Mouse (Mus musculus): ENCODE measurements around the gene Camp.
"Not testable (repeated sequence)": the region's sequence is repeated elsewhere in the genome, so short reads cannot be mapped to it uniquely, and the experiment has no call there.

Camp gene

GRCm38 (mm10) chr9:109833088-109833412 is 16.4 kb downstream of the Camp start:
- DNase-seq = no peak

- DNase-seq = peak; percentile 84
Observed at GRCm38 (mm10) chr9:109832391-109833087, 16.9 kb downstream of the Camp start, which contains the start of gene Nme6. Gene Nme6, plus strand, starts transcription at chr9:109832749.

DNA sequence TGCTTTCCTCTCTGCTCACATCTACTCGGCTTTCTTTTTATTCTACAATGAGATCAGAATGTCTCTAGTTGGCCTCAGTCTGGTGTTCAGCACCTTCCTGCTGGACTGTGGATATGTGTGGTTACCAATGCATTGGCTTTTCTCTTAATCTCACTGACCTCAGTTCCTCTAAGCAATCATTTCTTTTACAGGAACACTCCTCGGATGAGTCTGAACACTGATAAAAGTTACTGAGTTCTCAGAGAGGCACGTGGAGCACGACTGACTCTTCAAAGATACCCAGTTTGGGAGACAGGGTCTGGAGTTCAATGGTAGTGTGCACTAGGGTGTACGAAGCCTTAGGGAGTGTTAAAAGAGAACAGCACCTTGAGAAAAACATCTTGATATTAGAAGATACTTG is 23.2 kb downstream of the Camp start:
- no peak for DNase-seq

GRCm38 (mm10) chr9:109825739-109826138 is 23.7 kb downstream of the Camp start:
- DNase-seq = no peak

DNA sequence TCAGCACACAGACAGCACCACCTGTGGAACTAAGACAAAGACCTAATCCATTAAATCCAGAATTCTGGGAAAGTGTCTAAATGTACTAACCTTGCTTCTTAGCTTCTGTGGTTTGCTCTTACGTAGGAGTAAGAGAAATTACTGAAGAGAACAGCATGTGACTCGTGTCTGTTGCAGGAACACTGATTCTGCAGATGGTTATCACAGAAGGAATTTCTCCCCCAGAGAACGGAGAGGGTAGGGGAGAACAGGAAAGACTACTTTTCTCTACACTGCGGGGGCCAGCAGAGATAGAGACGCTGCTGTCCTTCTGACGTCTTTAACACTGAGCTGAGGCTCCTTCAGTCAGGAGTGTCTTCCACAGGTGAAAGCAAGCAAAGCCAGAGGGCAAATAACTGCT is 33.1 kb downstream of the Camp start:
- no peak for DNase-seq

GRCm38 (mm10) chr9:109813424-109813823 is 36.0 kb downstream of the Camp start:
- no peak for DNase-seq

DNA sequence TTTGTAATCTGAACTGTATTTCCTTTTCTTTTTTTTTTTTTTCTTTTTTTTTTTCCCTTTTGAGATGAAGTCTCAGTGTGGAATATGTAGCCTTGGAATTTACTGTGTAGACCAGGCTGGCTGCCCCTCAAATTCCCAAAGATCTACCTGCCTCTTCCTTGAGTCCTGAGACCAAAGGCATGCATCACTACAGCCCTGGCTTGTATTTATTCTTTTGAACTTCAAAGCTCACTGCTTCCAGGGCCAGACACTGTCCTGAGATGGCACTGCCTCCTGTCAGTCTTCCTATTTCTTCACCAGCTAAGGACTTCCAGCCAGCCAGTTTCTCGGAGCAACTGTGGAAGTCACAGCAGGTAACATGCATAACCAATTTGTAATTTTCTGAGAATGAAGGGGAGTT is 37.4 kb downstream of the Camp start, which contains the start of gene Spink8:
TSS of gene Spink8 (plus strand) at position 301 of the 400 bp plus-strand sequence.
- no peak for DNase-seq

DNA sequence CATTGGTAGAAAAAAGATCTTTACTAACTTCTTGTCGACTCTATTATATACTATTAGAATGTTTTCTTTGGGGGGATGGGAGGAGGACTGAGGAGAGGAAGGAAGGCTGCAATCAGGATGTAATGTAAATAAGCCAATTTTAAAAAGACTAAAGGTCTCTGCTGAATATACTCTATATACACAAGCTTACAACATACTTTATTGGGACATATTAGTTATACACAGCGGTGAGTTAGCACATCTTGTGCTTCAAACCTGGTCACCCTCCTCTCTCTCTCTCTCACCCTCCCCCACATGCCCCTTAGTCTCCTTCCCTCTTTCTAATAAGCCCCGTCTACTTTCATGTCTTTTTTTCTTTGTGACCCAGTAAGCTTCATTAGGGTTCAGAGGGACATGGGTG is 41.5 kb downstream of the Camp start:
- no peak for DNase-seq

GRCm38 (mm10) chr9:109806695-109807293 is 42.6 kb downstream of the Camp start:
- no peak for DNase-seq

- no peak for DNase-seq
Observed at GRCm38 (mm10) chr9:109806260-109806659, 43.2 kb downstream of the Camp start.

- DNase-seq = not testable (repeated sequence)
Observed at GRCm38 (mm10) chr9:109805596-109805995, 43.8 kb downstream of the Camp start.

DNA sequence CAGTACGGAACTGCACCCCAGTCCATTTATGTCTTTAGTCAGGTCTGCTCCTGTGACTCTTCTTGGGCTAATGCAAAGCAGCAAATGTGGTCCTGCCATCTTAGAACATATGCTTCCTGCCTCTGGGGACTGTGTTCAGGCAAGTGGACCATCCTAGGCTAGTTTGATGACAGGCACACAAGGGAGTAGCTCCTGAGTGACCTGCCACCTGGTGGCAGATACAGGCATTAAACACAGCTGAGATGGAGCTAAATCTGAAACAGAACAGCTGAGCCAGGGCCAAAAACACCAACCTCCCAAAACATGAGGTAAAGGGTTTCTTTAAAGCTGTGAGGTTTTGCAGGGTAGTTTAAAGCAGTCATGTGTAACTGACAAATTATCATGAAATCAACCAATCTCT is 51.4 kb downstream of the Camp start:
- no peak for DNase-seq

All from lung, postnatal 14 days (tissue).